Mouse (Mus musculus): ENCODE measurements around the gene Nrtn. TPM values are rescaled to one million over a fixed set of nuclear protein-coding genes. Genes with fewer than 3 reads are reported as not detected.

Nrtn gene
- polyA plus RNA-seq, 1 experiment from 2014 or later, result 1.1 TPM

GRCm38 (mm10) chr17:56740788-56741160 lies 16.6 kb downstream of the Nrtn start:
- Histone ChIP-seq H3K4me3 (replicated peaks) (no peak overlapping the region), H3K36me3 (replicated peaks) (no peaks in the 10 kb centered on the region), H3K27ac (replicated peaks) (no peak overlapping the region), H3K9me3 (replicated peaks) (no peaks in the 10 kb centered on the region), H3K9ac (no peak overlapping the region), H3K27me3 (peaks cover 25% of the 10 kb centered on the region), H3K4me2 (no peak overlapping the region), H3K4me1 (replicated peaks) (no peaks in the 10 kb centered on the region)
- WGBS (ENCODE audit: insufficient replicate concordance), result 73% methylated on average over 17 of the region's 17 CpGs
- ATAC-seq (ENCODE audit: insufficient read depth), result no peak

GRCm38 (mm10) chr17:56740118-56740787 lies 17.1 kb downstream of the Nrtn start:
- H3K4me2 ChIP-seq, result no peak overlapping the region
- no peak for ATAC-seq (ENCODE audit: insufficient read depth)
- WGBS (ENCODE audit: insufficient replicate concordance), result 65% methylated on average over 17 of the region's 17 CpGs
- H3K9me3 ChIP-seq (replicated peaks), result no peaks in the 10 kb centered on the region
- no peak overlapping the region for H3K4me3 ChIP-seq (replicated peaks)
- H3K36me3 ChIP-seq (replicated peaks), result no peaks in the 10 kb centered on the region
- H3K27ac ChIP-seq (replicated peaks), result no peak overlapping the region
- peaks cover 28% of the 10 kb centered on the region for H3K27me3 ChIP-seq
- H3K4me1 ChIP-seq (replicated peaks), result no peaks in the 10 kb centered on the region
- no peak overlapping the region for H3K9ac ChIP-seq

- peaks cover 45% of the 10 kb centered on the region for H3K27me3 ChIP-seq
- WGBS (ENCODE audit: insufficient replicate concordance), result 68% methylated on average over 10 of the region's 10 CpGs
- ATAC-seq (ENCODE audit: insufficient read depth), result no peak
- H3K27ac ChIP-seq (replicated peaks), result no peak overlapping the region
- H3K9me3 ChIP-seq (replicated peaks), result no peaks in the 10 kb centered on the region
- no peak overlapping the region for H3K4me3 ChIP-seq (replicated peaks)
- no peak overlapping the region for H3K4me2 ChIP-seq
- no peaks in the 10 kb centered on the region for H3K36me3 ChIP-seq (replicated peaks)
- H3K9ac ChIP-seq, result no peak overlapping the region
- no peaks in the 10 kb centered on the region for H3K4me1 ChIP-seq (replicated peaks)
These were observed 19.1 kb downstream of the Nrtn start for GRCm38 (mm10) chr17:56738221-56738620.

- 32% methylated on average over 8 of the region's 8 CpGs for WGBS (ENCODE audit: insufficient replicate concordance)
- Histone ChIP-seq H3K9me3 (replicated peaks) (no peaks in the 10 kb centered on the region), H3K4me2 (no peak overlapping the region), H3K27me3 (peaks cover 58% of the 10 kb centered on the region), H3K4me1 (replicated peaks) (no peaks in the 10 kb centered on the region), H3K36me3 (replicated peaks) (no peaks in the 10 kb centered on the region), H3K4me3 (replicated peaks) (no peak overlapping the region), H3K9ac (no peak overlapping the region), H3K27ac (replicated peaks) (no peak overlapping the region)
- no peak for ATAC-seq (ENCODE audit: insufficient read depth)
These were observed 20.8 kb downstream of the Nrtn start for GRCm38 (mm10) chr17:56736534-56736933.

GRCm38 (mm10) chr17:56729656-56730055 lies 27.7 kb downstream of the Nrtn start:
- Histone ChIP-seq H3K36me3 (replicated peaks) (no peaks in the 10 kb centered on the region), H3K27me3 (peaks cover 68% of the 10 kb centered on the region), H3K27ac (replicated peaks) (no peak overlapping the region), H3K9ac (no peak overlapping the region), H3K4me3 (replicated peaks) (no peak overlapping the region), H3K4me2 (no peak overlapping the region), H3K4me1 (replicated peaks) (peaks cover 13% of the 10 kb centered on the region), H3K9me3 (replicated peaks) (no peaks in the 10 kb centered on the region)
- no peak for ATAC-seq (ENCODE audit: insufficient read depth)
- WGBS (ENCODE audit: insufficient replicate concordance), result 73% methylated on average over 2 of the region's 2 CpGs

GRCm38 (mm10) chr17:56729151-56729550 lies 28.2 kb downstream of the Nrtn start:
- Histone ChIP-seq H3K27me3 (peaks cover 63% of the 10 kb centered on the region), H3K4me3 (replicated peaks) (no peak overlapping the region), H3K9me3 (replicated peaks) (no peaks in the 10 kb centered on the region), H3K4me2 (no peak overlapping the region), H3K9ac (no peak overlapping the region), H3K36me3 (replicated peaks) (no peaks in the 10 kb centered on the region), H3K27ac (replicated peaks) (no peak overlapping the region), H3K4me1 (replicated peaks) (peaks cover 13% of the 10 kb centered on the region)
- 60% methylated on average over 6 of the region's 6 CpGs for WGBS (ENCODE audit: insufficient replicate concordance)
- ATAC-seq (ENCODE audit: insufficient read depth), result no peak

- no peak overlapping the region for H3K9ac ChIP-seq
- peaks cover 13% of the 10 kb centered on the region for H3K4me1 ChIP-seq (replicated peaks)
- peaks cover 53% of the 10 kb centered on the region for H3K27me3 ChIP-seq
- peak overlapping the region; percentile 21 for H3K4me2 ChIP-seq
- H3K9me3 ChIP-seq (replicated peaks), result no peaks in the 10 kb centered on the region
- H3K27ac ChIP-seq (replicated peaks), result no peak overlapping the region
- H3K4me3 ChIP-seq (replicated peaks), result no peak overlapping the region
- ATAC-seq (ENCODE audit: insufficient read depth), result no peak
- H3K36me3 ChIP-seq (replicated peaks), result 0 out of 2 replicates have a peak, but pooled peaks cover 1% of the 10 kb centered on the region
- 22% methylated on average over 12 of the region's 12 CpGs for WGBS (ENCODE audit: insufficient replicate concordance)
These were observed 29.2 kb downstream of the Nrtn start for GRCm38 (mm10) chr17:56728117-56728516.

- 12% methylated on average over 12 of the region's 12 CpGs for WGBS (ENCODE audit: insufficient replicate concordance)
- Histone ChIP-seq H3K27ac (replicated peaks) (no peak overlapping the region), H3K4me1 (replicated peaks) (peaks cover 13% of the 10 kb centered on the region), H3K27me3 (peaks cover 51% of the 10 kb centered on the region), H3K36me3 (replicated peaks) (peaks cover 6% of the 10 kb centered on the region), H3K4me3 (replicated peaks) (no peak overlapping the region), H3K4me2 (peak overlapping the region; percentile 21), H3K9me3 (replicated peaks) (no peaks in the 10 kb centered on the region), H3K9ac (no peak overlapping the region)
- ATAC-seq (ENCODE audit: insufficient read depth), result no peak
These were observed 29.7 kb downstream of the Nrtn start for GRCm38 (mm10) chr17:56727659-56728058.

- no peak overlapping the region for H3K4me3 ChIP-seq (replicated peaks)
- no peak for ATAC-seq (ENCODE audit: insufficient read depth)
- H3K9me3 ChIP-seq (replicated peaks), result no peaks in the 10 kb centered on the region
- H3K27me3 ChIP-seq, result peaks cover 46% of the 10 kb centered on the region
- WGBS (ENCODE audit: insufficient replicate concordance), result 27% methylated on average over 7 of the region's 7 CpGs
- peaks cover 11% of the 10 kb centered on the region for H3K36me3 ChIP-seq (replicated peaks)
- peaks cover 13% of the 10 kb centered on the region for H3K4me1 ChIP-seq (replicated peaks)
- H3K27ac ChIP-seq (replicated peaks), result no peak overlapping the region
- H3K4me2 ChIP-seq, result 0 out of 2 replicates have a peak overlapping the region, but pooled peaks have one; percentile 21
- no peak overlapping the region for H3K9ac ChIP-seq
These were observed 30.2 kb downstream of the Nrtn start for GRCm38 (mm10) chr17:56727029-56727649.

- Histone ChIP-seq H3K27me3 (peaks cover 17% of the 10 kb centered on the region), H3K4me3 (replicated peaks) (no peak overlapping the region), H3K27ac (replicated peaks) (no peak overlapping the region), H3K9me3 (replicated peaks) (no peaks in the 10 kb centered on the region), H3K9ac (no peak overlapping the region), H3K36me3 (replicated peaks) (peaks cover 23% of the 10 kb centered on the region), H3K4me1 (replicated peaks) (peaks cover 28% of the 10 kb centered on the region), H3K4me2 (no peak overlapping the region)
- 81% methylated on average over 11 of the region's 11 CpGs for WGBS (ENCODE audit: insufficient replicate concordance)
- no peak for ATAC-seq (ENCODE audit: insufficient read depth)
These were observed 33.7 kb downstream of the Nrtn start for GRCm38 (mm10) chr17:56723419-56724161.

GRCm38 (mm10) chr17:56722441-56722840 lies 34.9 kb downstream of the Nrtn start:
- no peak overlapping the region for H3K4me3 ChIP-seq (replicated peaks)
- 77% methylated on average over 5 of the region's 5 CpGs for WGBS (ENCODE audit: insufficient replicate concordance)
- H3K27ac ChIP-seq (replicated peaks), result no peak overlapping the region
- H3K4me2 ChIP-seq, result no peak overlapping the region
- peaks cover 24% of the 10 kb centered on the region for H3K4me1 ChIP-seq (replicated peaks)
- H3K27me3 ChIP-seq, result peaks cover 11% of the 10 kb centered on the region; the same call in 1 of the 2 replicates
- H3K36me3 ChIP-seq (replicated peaks), result peaks cover 23% of the 10 kb centered on the region
- H3K9ac ChIP-seq, result no peak overlapping the region
- ATAC-seq (ENCODE audit: insufficient read depth), result no peak
- H3K9me3 ChIP-seq (replicated peaks), result no peaks in the 10 kb centered on the region

Data from liver, embryonic 15.5 days (tissue).